Mouse (Mus musculus): ENCODE results near the gene Dpp6. TPM values are rescaled to one million over a fixed set of nuclear protein-coding genes. Genes with fewer than 3 reads are reported as not detected.

The Dpp6 gene
- polyA plus RNA-seq, 1 experiment, result 0.64 TPM

DNA sequence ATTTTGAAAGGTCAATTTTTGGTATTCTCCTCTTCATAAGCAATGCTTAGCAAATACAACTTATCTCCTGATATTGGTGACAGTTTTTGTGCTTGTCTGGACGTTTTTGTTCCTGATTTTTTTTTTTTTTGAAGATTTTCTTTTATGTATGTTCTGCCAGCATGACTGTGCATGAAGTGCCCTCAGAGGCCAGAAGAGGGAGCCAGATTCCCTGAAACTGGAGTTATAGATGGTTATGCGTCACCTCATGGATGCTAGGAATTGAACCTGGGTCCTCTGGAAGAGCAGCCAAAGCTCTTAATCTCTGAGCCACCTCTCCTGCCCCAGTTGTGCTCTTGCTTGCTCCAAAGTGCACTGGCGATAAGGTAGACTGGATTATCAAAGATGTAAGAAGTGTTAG, 868.9 kb downstream of the Dpp6 start:
- WGBS, result 62% methylated on average over 3 of the region's 3 CpGs
- no peak for DNase-seq (ENCODE audit: low read depth, low spot score)

- no peak for DNase-seq (ENCODE audit: low read depth, low spot score)
- WGBS, result 78% methylated on average over 2 of the region's 2 CpGs
These were observed 870.3 kb downstream of the Dpp6 start for GRCm38 (mm10) chr5:27687311-27687710.

- 80% methylated on average over 6 of the region's 6 CpGs for WGBS
- no peak for DNase-seq (ENCODE audit: low read depth, low spot score)
These were observed 885.5 kb downstream of the Dpp6 start for GRCm38 (mm10) chr5:27702482-27702881.

DNA sequence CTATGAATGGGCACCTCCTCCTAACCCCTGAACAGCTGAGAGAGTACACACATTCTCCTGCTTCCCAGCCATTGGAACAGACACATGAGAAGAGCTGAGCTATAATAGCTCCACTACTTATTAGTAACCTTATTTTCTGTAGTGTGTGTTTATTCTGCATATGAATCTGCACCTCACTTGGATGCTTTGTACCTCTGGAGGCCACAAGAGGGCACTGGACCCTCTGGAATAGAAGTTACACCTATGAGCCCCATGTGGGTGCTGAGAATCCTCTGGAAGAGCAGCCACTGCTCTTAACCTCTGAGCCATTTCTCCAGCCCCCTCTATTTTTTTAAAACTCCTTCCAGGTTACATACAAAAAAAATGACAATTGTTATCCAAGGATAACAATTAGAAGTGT, 888.0 kb downstream of the Dpp6 start:
- DNase-seq (ENCODE audit: low read depth, low spot score), result no peak

- no peak for DNase-seq (ENCODE audit: low read depth, low spot score)
- 29% methylated on average over 6 of the region's 6 CpGs for WGBS
These were observed 889.5 kb downstream of the Dpp6 start for GRCm38 (mm10) chr5:27706551-27706950.

- no peak for DNase-seq (ENCODE audit: low read depth, low spot score)
These were observed 890.3 kb downstream of the Dpp6 start for GRCm38 (mm10) chr5:27707283-27707682.

GRCm38 (mm10) chr5:27708209-27708608, 891.2 kb downstream of the Dpp6 start:
- DNase-seq (ENCODE audit: low read depth, low spot score), result no peak
- 8% methylated on average over 6 of the region's 6 CpGs for WGBS

DNA sequence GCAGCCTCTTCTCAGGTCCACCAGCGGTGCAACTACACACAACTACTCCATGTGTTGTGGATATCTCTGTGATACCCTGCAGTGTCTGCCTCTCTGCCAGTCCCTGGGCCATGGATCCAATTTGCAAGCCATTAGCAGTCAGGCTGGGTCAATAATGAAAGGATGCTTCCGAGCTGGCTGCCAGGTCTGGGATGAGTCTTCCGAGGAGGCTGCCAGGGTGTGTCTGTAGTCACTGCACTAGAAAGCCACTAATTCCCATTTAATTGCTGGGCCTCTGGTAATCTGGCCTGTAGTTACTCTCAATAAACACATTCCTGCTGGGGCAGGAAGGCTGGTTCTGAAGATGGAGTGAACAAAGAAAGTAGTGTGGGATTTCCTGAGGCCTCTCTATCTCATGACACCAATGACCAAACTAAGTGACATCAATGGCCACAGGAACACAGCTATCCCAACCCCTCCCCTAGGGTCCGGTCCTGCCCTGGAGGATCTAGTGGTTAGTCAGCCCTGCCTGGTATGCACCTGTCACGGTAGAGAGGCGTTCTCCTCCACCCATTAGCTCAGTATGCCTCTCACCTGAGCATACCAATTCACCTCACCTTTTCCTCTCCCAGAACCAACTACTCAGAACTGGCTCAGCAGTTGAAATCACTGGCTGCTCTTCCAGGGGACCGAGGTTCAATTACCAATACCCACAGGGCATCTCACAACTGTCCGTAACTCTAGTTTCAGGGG, 894.6 kb downstream of the Dpp6 start:
- DNase-seq (ENCODE audit: low read depth, low spot score), result no peak
- WGBS, result 51% methylated on average over 8 of the region's 8 CpGs

DNA sequence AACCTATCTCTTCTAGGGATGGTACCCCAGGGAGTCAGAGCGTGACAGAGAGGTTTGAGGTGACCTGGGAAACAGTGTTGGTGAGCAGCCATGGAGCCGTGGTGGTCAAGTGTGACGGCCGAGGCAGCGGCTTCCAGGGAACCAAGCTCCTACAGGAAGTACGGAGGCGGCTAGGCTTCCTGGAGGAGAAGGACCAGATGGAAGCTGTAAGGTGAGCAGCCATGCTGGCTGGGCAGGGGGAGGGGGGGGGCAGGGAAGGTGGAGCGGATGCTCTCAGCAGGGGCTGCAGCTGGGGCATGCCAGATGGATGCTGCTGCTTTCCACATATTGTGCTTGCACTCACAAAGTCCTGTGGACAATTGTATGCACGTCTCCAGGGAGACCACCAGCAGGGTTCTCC, 897.4 kb downstream of the Dpp6 start:
- DNase-seq (ENCODE audit: low read depth, low spot score), result no peak
- WGBS, result 71% methylated on average over 9 of the region's 9 CpGs

- WGBS, result 81% methylated on average over 4 of the region's 4 CpGs
- no peak for DNase-seq (ENCODE audit: low read depth, low spot score)
These were observed 899.0 kb downstream of the Dpp6 start for GRCm38 (mm10) chr5:27716026-27716425.

DNA sequence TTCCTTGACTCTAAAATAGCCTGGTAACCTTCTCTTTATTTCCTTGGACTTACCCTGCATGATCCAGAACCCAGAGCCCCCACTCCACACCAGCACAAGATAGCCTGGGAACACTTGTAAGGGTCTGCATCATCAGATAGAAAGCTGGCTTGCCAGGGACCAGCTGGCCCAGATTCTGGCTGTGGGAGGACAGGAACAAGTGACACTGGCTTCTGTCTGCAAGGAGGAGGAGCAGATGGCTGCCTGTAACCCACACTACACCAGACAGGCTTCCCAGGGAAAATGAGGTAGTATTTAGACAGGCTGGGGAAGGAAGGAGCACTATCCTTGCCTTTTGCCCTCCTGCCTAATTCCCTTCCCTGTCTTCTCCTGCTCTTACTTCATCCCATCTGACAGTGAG, 900.3 kb downstream of the Dpp6 start:
- DNase-seq (ENCODE audit: low read depth, low spot score), result no peak

GRCm38 (mm10) chr5:27719311-27719710, 902.3 kb downstream of the Dpp6 start:
- no peak for DNase-seq (ENCODE audit: low read depth, low spot score)
- 51% methylated on average over 2 of the region's 2 CpGs for WGBS

DNA sequence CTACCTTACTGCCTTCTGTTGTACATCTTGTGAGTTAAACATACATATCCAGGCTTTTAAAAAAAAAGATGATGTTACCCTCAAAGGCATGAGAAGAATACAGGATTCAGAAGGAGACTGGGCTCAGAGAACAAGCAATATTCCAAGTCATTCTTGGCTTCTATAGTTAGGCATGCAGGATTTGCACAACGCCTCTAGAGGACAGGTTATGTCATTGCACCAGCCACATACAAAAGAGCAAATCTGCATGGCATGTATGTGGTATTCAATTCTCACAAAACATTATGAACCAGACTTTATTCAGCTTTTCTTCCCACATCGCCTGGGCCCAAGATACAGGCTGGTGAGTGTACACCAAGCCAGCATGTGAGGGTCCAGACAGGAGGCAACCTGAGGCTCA, 907.5 kb downstream of the Dpp6 start:
- WGBS, result 23% methylated on average over 2 of the region's 2 CpGs
- no peak for DNase-seq (ENCODE audit: low read depth, low spot score)

GRCm38 (mm10) chr5:27730666-27731065, 913.7 kb downstream of the Dpp6 start:
- DNase-seq (ENCODE audit: low read depth, low spot score), result no peak
- 53% methylated on average over 5 of the region's 5 CpGs for WGBS

GRCm38 (mm10) chr5:27731392-27731791, 914.4 kb downstream of the Dpp6 start:
- no peak for DNase-seq (ENCODE audit: low read depth, low spot score)
- WGBS, result 57% methylated on average over 1 of the region's 1 CpGs

DNA sequence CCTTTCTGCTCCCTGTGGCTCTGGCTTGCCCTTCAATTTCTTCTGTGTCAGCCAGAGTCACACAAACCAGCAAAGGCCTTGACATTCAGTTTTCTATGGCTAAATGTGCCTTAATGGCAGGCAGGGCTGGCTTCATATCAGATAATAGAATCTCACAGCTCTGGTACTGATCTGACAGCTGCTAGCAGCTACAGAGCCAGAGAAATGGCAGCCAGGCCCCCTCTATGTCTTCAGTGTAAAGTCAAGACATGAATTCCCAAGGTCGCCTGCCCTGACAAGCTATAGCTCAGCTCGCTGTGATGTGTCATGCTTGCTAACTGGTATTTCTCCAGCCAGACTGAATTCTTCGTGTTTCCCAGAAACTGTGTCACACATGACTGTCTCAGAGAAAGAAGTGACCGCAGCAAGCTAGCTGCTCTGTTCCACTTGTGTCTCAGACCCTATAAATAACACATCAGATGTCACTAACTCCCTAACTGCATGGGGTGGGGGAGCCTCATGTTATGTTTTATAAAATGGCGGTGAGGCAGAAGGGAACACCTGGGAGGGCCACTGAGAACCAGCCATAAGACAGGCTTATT, 915.4 kb downstream of the Dpp6 start:
- no peak for DNase-seq (ENCODE audit: low read depth, low spot score)
- 76% methylated on average over 5 of the region's 5 CpGs for WGBS

DNA sequence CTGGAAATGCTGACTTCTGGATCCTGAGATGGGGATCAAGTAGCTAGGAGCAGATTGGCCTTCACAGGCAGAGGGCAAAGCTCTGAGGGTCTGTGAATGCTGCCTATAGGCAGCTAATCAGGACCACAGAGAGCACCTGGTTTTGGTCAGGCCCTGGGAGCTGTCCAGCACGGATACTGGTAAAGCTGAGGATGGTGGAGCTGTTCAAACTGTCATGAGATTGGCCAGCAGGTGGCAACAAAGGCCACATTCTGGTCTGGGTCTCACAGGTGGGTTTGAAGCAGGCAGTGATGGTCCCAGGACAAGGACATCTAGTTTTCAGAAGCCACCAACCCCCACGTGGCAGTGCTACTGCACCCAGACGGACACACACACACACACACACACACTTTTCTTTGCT, 920.2 kb downstream of the Dpp6 start:
- 11% methylated on average over 3 of the region's 3 CpGs for WGBS
- no peak for DNase-seq (ENCODE audit: low read depth, low spot score)

GRCm38 (mm10) chr5:27739216-27739615, 922.2 kb downstream of the Dpp6 start:
- WGBS, result 69% methylated on average over 6 of the region's 6 CpGs
- DNase-seq (ENCODE audit: low read depth, low spot score), result no peak

DNA sequence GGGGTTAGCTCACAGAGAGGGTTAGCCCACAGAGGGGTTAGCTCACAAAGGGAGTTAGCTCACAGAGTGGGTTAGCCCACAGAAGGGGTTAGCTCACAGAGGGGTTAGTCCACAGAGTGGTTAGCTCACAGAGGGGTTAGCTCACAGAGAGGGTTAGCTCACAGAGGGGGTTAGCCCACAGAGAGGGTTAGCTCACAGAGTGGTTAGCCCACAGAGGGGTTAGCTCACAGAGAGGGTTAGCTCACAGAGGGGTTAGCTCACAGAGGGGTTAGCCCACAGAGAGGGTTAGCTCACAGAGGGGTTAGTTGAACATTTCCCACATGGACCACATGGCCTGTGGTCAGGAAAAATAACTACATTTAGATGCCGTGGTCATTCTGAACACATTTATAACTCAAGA, 927.9 kb downstream of the Dpp6 start:
- no peak for DNase-seq (ENCODE audit: low read depth, low spot score)
- 88% methylated on average over 1 of the region's 1 CpGs for WGBS

DNA sequence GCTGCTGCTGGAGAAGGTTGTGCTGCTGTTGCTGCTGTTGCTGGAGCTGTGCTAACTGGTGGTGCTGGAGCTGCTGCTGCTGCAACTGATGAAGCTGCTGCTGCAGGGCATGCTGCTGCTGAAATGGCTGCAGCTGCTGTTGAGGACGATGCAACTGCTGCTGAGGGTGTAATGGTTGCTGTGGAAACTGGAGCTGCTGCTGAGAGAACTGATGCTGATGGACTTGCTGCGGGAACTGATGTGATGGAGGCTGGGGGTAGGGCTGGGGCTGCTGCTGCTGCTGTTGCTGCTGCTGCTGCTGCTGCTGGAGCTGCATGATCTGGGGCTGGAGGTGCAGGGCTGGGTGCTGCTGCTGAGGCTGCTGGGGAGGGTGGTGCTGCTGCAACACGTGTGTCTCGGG, 948.8 kb downstream of the Dpp6 start:
- WGBS, result 79% methylated on average over 4 of the region's 4 CpGs
- no peak for DNase-seq (ENCODE audit: low read depth, low spot score)

DNA sequence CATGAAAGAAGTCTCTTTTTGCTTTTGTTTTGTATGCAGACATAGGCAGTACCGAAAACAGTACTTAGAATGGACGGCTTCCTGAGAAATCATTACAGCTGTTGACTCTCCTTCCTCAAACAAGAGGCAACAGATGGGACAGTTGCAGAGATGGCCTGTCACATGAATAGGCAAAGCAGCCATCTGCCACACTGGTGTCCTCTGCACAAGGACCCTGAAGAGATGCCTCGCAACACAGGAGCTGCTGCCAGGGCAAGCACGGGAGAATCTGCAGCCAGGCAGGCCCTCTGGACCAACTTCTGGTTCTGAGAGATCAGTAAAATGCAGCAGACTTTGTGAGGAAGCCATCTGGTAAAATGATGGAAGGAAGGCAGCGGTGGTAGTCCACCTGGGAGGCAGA, 950.9 kb downstream of the Dpp6 start:
- WGBS, result 75% methylated on average over 5 of the region's 5 CpGs
- no peak for DNase-seq (ENCODE audit: low read depth, low spot score)

Data from large intestine, adult 2 months (tissue).